Mouse (Mus musculus) 3T3-L1 (cell line): ENCODE measurements at regions not wholly inside any gene's neighbourhood (a gene's known extent, or its start where the extent isn't known, plus 50 kb on each side); places are given as distances from the start of the nearest gene placed in this dataset.
A peak's percentile ranks its signal among the peaks of the same experiment; 100 is the strongest.

Source experiments
- DNase-seq: peaks from one replicate; pipeline ENCODE4 v3.0.0-alpha.2; 2015; ENCODE audit warnings: low read depth, low spot score

GRCm38 (mm10) chr12:22030717-22031116 lies 613.3 kb upstream of the Ywhaq start:
- DNase-seq, result peak; percentile 65

DNA sequence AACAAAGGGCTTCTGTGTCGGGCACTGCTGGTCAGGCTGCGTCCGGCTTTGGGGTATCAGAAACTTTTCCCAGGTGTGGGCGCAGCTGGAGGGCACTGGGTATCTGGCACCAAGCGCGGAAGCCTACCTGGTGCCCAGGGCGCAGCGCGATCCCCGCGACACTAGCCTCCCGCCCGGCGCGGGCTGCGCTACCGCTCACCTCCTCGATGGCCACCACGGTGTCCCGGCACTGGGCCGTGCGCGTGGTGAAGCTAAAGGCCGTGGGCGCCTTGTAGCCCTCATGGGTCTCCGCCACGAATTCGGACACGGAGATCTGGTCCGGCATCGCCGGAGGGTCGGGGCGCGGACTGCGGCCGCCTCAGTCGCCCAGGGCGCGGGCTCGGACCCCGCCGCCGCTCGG lies 612.8 kb upstream of the Ywhaq start:
- peak; percentile 5 for DNase-seq
